Mouse (Mus musculus): ENCODE results near the gene Tmem144. TPM values are rescaled to one million over a fixed set of nuclear protein-coding genes. Genes with fewer than 3 reads are reported as not detected.
A peak's percentile ranks its signal among the peaks of the same experiment; 100 is the strongest.

Gene Tmem144
- 3.3 and 4.9 TPM in 2 replicates for polyA plus RNA-seq (2014; fragmentation: Nextera tagmentation; extraction: Ambion mirVana)

DNA sequence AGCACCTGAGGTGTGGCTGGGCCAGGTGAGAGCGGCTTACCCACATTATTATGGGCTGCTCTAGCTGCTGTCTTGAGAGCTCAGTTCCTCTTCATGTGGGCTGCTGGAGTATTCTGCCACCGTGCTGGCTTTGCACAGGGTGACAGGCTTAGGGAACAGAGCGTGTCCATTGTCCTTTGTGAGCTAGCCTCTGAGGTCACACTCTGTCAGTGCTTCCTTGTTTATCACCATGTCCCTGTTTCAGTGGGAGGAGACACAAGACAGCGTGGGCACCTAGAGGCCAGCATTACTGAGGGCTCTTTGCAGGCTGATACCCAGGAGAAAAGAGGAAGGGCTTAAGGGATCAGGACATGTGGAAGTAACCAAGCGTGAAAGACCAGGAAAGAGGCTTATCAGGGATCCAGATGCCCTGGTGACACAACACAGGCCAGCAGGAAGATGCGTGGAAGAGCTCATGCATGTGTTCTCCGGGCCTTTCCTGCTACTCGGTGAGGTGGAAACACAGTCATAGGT, at the start of gene Tmem144:
Tmem144 (minus strand) TSS at position 120 of the 513 bp plus-strand sequence.
- 44% methylated on average over 8 of the region's 8 CpGs for WGBS
- Histone ChIP-seq H3K4me1 (replicated peaks; ENCODE audit: control insufficient read depth, insufficient read depth, low read length) (peaks cover 12% of the 10 kb centered on the region), H3K9ac (ENCODE audit: low read depth, low read length) (no peak within 1 kb of the TSS), H3K27me3 (replicated peaks; ENCODE audit: control insufficient read depth, insufficient read depth, low read length) (no peaks in the 10 kb centered on the region), H3K27ac (ENCODE audit: low read depth, low read length) (no peak within 1 kb of the TSS), H3K36me3 (ENCODE audit: control insufficient read depth, insufficient read depth, low read length) (no peaks in the 10 kb centered on the region), H3K4me3 (ENCODE audit: low read depth, low read length) (no peak within 1 kb of the TSS), H3K9me3 (ENCODE audit: control insufficient read depth, low read length) (no peaks in the 10 kb centered on the region), H3K4me2 (no peak within 1 kb of the TSS)
- DNase-seq (ENCODE audit: low spot score) (no peak), ATAC-seq (replicated peaks; ENCODE audit: low FRiP score) (peak; percentile 40)

GRCm38 (mm10) chr3:79901734-79902133, 49.2 kb upstream of the Tmem144 start:
- Histone ChIP-seq H3K36me3 (ENCODE audit: control insufficient read depth, insufficient read depth, low read length) (no peaks in the 10 kb centered on the region), H3K4me1 (replicated peaks; ENCODE audit: control insufficient read depth, insufficient read depth, low read length) (peaks cover 3% of the 10 kb centered on the region), H3K27me3 (replicated peaks; ENCODE audit: control insufficient read depth, insufficient read depth, low read length) (no peaks in the 10 kb centered on the region; the same call in 1 of the 2 replicates), H3K27ac (ENCODE audit: low read depth, low read length) (no peak overlapping the region), H3K4me3 (ENCODE audit: low read depth, low read length) (no peak overlapping the region), H3K4me2 (no peak overlapping the region), H3K9ac (ENCODE audit: low read depth, low read length) (no peak overlapping the region), H3K9me3 (ENCODE audit: control insufficient read depth, low read length) (no peaks in the 10 kb centered on the region)
- WGBS: 81% methylated on average over 4 of the region's 4 CpGs
- ATAC-seq (replicated peaks; ENCODE audit: low FRiP score) (no peak), DNase-seq (ENCODE audit: low spot score) (peak; percentile 17)

DNA sequence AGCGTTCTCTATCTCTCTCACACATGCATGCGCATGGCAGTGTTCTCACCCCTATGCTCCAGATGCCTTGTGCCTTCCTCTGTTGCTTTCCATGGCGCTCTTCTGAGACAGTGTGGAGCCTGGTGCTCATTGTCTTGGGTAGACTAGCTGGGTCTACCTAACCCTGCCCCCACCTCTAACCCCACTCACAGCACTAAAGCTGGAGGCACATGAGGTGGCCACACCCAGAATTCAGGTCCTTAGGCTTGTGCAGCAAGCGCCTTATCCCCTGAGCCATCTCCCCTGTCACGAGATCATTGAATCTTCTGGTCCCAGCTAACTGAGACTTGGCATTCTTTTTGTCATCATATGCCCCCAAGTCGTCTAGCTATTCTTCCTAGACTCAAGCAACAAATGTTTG, 48.7 kb upstream of the Tmem144 start:
- H3K4me3 ChIP-seq (ENCODE audit: low read depth, low read length): no peak overlapping the region
- DNase-seq (ENCODE audit: low spot score): peak; percentile 14
- H3K36me3 ChIP-seq (ENCODE audit: control insufficient read depth, insufficient read depth, low read length): no peaks in the 10 kb centered on the region
- H3K9me3 ChIP-seq (ENCODE audit: control insufficient read depth, low read length): no peaks in the 10 kb centered on the region
- WGBS: 77% methylated on average over 6 of the region's 6 CpGs
- no peaks in the 10 kb centered on the region; the same call in 1 of the 2 replicates for H3K27me3 ChIP-seq (replicated peaks; ENCODE audit: control insufficient read depth, insufficient read depth, low read length)
- no peak overlapping the region for H3K9ac ChIP-seq (ENCODE audit: low read depth, low read length)
- no peaks in the 10 kb centered on the region; the same call in 1 of the 2 replicates for H3K4me1 ChIP-seq (replicated peaks; ENCODE audit: control insufficient read depth, insufficient read depth, low read length)
- no peak overlapping the region for H3K4me2 ChIP-seq
- no peak for ATAC-seq (replicated peaks; ENCODE audit: low FRiP score)
- H3K27ac ChIP-seq (ENCODE audit: low read depth, low read length): no peak overlapping the region

- WGBS: 87% methylated on average over 2 of the region's 2 CpGs
- DNase-seq (ENCODE audit: low spot score) (peak; percentile 10), ATAC-seq (replicated peaks; ENCODE audit: low FRiP score) (no peak)
- H3K9me3 ChIP-seq (ENCODE audit: control insufficient read depth, low read length): no peaks in the 10 kb centered on the region
- no peak overlapping the region for H3K9ac ChIP-seq (ENCODE audit: low read depth, low read length)
- H3K27me3 ChIP-seq (replicated peaks; ENCODE audit: control insufficient read depth, insufficient read depth, low read length): no peaks in the 10 kb centered on the region; the same call in 1 of the 2 replicates
- no peak overlapping the region for H3K4me2 ChIP-seq
- no peak overlapping the region for H3K4me3 ChIP-seq (ENCODE audit: low read depth, low read length)
- no peaks in the 10 kb centered on the region for H3K36me3 ChIP-seq (ENCODE audit: control insufficient read depth, insufficient read depth, low read length)
- H3K4me1 ChIP-seq (replicated peaks; ENCODE audit: control insufficient read depth, insufficient read depth, low read length): no peaks in the 10 kb centered on the region
- no peak overlapping the region for H3K27ac ChIP-seq (ENCODE audit: low read depth, low read length)
Observed at GRCm38 (mm10) chr3:79900502-79900901, 47.9 kb upstream of the Tmem144 start.

DNA sequence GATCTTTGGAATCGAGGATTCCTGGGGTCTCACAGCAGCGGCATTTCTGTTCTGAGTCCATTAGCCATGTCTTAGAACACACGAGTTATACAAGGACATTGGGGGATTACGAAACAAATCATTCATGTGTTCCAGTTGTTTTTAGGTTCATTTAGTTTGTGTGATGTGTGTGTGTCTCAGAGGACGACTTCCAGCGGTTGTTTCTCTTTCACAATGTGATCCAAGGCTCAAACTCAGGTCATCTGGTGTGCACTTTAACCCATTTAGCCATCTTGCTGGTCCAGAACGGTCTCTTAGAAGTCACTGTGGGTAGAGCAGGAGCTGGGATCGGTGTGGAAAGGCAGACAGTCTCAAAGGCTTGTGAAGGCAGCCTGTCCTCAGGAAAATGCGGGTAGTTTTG, 47.3 kb upstream of the Tmem144 start:
- 82% methylated on average over 9 of the region's 9 CpGs for WGBS
- no peaks in the 10 kb centered on the region for H3K4me1 ChIP-seq (replicated peaks; ENCODE audit: control insufficient read depth, insufficient read depth, low read length)

DNA sequence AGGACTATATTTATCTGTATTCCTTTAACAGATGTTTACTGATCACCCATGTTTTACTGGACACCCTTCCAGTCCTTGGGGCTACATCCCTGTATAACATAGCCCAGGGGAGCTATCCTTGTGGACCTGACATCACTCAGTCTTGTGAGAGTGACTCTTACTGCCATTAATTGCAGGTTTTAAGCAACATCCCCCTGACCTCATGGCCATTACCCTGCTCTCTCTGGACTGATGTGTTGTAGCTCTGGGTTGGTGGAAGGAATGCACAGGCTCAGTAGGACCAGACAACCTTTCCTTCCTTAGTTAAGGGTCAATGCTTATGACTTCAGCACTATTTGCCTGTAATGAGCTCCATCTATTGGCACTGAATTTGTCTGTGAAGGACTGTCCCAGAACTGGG, 45.9 kb upstream of the Tmem144 start:
- H3K4me3 ChIP-seq (ENCODE audit: low read depth, low read length): no peak overlapping the region
- ATAC-seq (replicated peaks; ENCODE audit: low FRiP score): no peak
- no peaks in the 10 kb centered on the region for H3K36me3 ChIP-seq (ENCODE audit: control insufficient read depth, insufficient read depth, low read length)
- no peaks in the 10 kb centered on the region for H3K4me1 ChIP-seq (replicated peaks; ENCODE audit: control insufficient read depth, insufficient read depth, low read length)
- no peaks in the 10 kb centered on the region for H3K9me3 ChIP-seq (ENCODE audit: control insufficient read depth, low read length)
- H3K4me2 ChIP-seq: no peak overlapping the region
- H3K27ac ChIP-seq (ENCODE audit: low read depth, low read length): no peak overlapping the region
- no peak overlapping the region for H3K9ac ChIP-seq (ENCODE audit: low read depth, low read length)
- H3K27me3 ChIP-seq (replicated peaks; ENCODE audit: control insufficient read depth, insufficient read depth, low read length): no peaks in the 10 kb centered on the region; the same call in 1 of the 2 replicates
- DNase-seq (ENCODE audit: low spot score): peak; percentile 12

More for the DNA sequence above, 47.3 kb upstream of the Tmem144 start:
- Histone ChIP-seq H3K4me2 (no peak overlapping the region), H3K27ac (ENCODE audit: low read depth, low read length) (no peak overlapping the region), H3K9me3 (ENCODE audit: control insufficient read depth, low read length) (no peaks in the 10 kb centered on the region), H3K9ac (ENCODE audit: low read depth, low read length) (no peak overlapping the region), H3K4me3 (ENCODE audit: low read depth, low read length) (no peak overlapping the region), H3K27me3 (replicated peaks; ENCODE audit: control insufficient read depth, insufficient read depth, low read length) (no peaks in the 10 kb centered on the region; the same call in 1 of the 2 replicates), H3K36me3 (ENCODE audit: control insufficient read depth, insufficient read depth, low read length) (no peaks in the 10 kb centered on the region)
- ATAC-seq (replicated peaks; ENCODE audit: low FRiP score) (no peak), DNase-seq (ENCODE audit: low spot score) (peak; percentile 23)

DNA sequence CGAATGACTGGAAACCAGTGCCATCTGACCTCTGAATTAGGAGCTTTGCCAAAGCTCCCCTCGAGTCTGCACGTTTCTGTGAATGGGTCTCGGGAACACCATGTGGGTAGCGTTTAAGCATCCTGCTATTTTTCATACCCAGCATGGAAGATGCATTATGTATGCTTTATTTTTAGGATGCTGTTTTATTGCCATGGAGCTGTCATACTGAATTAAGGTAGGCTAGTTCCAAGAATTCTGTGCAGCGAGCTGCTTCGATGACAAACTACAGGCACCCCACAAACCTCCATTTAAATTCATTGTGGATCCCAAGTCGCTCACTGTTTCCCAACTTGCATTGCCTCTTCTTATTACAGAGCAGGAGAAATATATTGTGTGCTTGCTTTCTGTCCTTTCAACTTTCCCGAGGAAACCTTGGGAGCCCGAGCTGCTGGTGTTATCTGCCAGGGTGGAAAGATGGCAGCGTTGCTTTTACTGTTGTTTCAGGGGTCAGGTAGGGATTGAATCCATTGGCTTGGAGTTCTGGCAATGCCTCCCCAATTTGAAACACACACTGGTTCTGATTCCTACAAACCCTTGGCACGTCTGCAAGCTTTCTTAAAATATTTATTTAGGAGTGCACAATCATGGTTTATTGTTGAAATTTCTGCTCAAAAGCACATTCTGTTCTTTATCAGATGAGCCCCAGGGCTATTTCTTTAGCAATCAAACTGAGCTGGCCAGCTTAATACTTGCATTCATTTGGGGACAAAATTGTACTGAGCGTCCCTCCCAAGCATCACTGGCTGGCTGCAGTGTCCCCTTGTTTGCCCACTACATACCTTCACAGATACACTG, 45.2 kb upstream of the Tmem144 start:
- H3K27ac ChIP-seq (ENCODE audit: low read depth, low read length): no peak overlapping the region
- H3K9me3 ChIP-seq (ENCODE audit: control insufficient read depth, low read length): no peaks in the 10 kb centered on the region
- no peaks in the 10 kb centered on the region for H3K36me3 ChIP-seq (ENCODE audit: control insufficient read depth, insufficient read depth, low read length)
- no peak overlapping the region for H3K9ac ChIP-seq (ENCODE audit: low read depth, low read length)
- H3K4me1 ChIP-seq (replicated peaks; ENCODE audit: control insufficient read depth, insufficient read depth, low read length): no peaks in the 10 kb centered on the region
- WGBS: 77% methylated on average over 13 of the region's 13 CpGs
- no peak overlapping the region for H3K4me3 ChIP-seq (ENCODE audit: low read depth, low read length)
- no peaks in the 10 kb centered on the region; the same call in 1 of the 2 replicates for H3K27me3 ChIP-seq (replicated peaks; ENCODE audit: control insufficient read depth, insufficient read depth, low read length)
- ATAC-seq (replicated peaks; ENCODE audit: low FRiP score) (no peak), DNase-seq (ENCODE audit: low spot score) (peak; percentile 12)
- no peak overlapping the region for H3K4me2 ChIP-seq

DNA sequence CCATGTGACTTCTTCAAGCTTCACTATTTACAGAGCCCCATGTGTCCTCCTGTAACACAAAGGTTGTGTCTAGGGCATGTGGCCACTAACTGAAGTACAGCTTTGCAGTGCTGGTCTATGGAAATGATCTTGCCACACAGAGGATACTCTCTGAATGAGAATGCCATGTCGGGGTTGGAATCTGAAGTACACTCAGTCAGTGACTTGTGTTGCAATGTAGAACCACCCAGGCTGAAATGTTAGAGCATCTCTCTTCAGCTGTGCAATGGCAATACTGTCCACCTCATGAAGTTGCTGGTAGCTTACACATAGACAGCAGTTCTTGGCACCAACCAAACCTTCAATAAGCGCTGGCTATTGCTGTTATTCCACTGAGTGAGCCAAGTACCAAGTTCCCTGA, 35.4 kb upstream of the Tmem144 start:
- ATAC-seq (replicated peaks; ENCODE audit: low FRiP score): no peak
- WGBS: 86% methylated on average over 2 of the region's 2 CpGs
- Histone ChIP-seq H3K36me3 (ENCODE audit: control insufficient read depth, insufficient read depth, low read length) (no peaks in the 10 kb centered on the region), H3K4me3 (ENCODE audit: low read depth, low read length) (no peak overlapping the region), H3K4me2 (peak overlapping the region; percentile 29), H3K27me3 (replicated peaks; ENCODE audit: control insufficient read depth, insufficient read depth, low read length) (no peaks in the 10 kb centered on the region), H3K9ac (ENCODE audit: low read depth, low read length) (no peak overlapping the region), H3K9me3 (ENCODE audit: control insufficient read depth, low read length) (no peaks in the 10 kb centered on the region), H3K27ac (ENCODE audit: low read depth, low read length) (no peak overlapping the region), H3K4me1 (replicated peaks; ENCODE audit: control insufficient read depth, insufficient read depth, low read length) (peaks cover 8% of the 10 kb centered on the region)
- no peak for DNase-seq (ENCODE audit: low spot score)

Measured in liver, embryonic 11.5 days (tissue).